Mouse (Mus musculus) layer of hippocampus, adult 18-20 months (tissue): Measurements from ENCODE around the gene Pcbp4. TPM values are rescaled to one million over a fixed set of nuclear protein-coding genes. Genes with fewer than 3 reads are reported as not detected.
"Not testable (repeated sequence)": the region's sequence is repeated elsewhere in the genome, so short reads cannot be mapped to it uniquely, and the experiment has no call there.

Experiments used
- DNase-seq, 2 experiments: peaks; one replicate each; pipeline ENCODE4 v3.0.0; 2022; ENCODE audit warnings: low spot score in 2 of 2
- total RNA-seq, 2 experiments: library from RNA; stranded (reverse); gene quantifications; 2 replicates each; pipeline ENCODE4 v1.2.3; 2021

The Pcbp4 gene
- total RNA-seq, 2 experiments from 2014 or later, result 186 to 198 TPM

DNA sequence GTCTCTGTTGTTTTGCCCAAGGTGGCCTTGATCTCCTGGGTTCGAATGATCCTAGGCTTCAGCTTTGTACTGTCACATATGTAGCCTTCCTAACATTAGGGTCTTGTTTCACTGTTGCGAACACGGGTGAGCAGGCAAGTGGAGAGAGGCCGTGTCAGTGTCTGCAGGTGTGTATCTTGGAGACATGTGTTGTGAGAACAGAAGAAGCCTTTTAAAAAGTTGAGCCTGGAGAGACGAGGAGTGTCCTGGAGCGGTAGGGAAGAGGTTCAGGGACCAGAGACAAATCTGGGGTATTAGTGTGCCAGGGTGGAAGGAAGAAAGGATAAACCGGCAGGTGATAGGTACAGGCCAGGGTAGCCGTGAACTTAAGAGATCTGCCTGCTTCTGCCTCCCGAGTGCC lies 25.0 kb downstream of the Pcbp4 start:
- peak in 1 of 2 experiments; percentile 0 for DNase-seq

DNA sequence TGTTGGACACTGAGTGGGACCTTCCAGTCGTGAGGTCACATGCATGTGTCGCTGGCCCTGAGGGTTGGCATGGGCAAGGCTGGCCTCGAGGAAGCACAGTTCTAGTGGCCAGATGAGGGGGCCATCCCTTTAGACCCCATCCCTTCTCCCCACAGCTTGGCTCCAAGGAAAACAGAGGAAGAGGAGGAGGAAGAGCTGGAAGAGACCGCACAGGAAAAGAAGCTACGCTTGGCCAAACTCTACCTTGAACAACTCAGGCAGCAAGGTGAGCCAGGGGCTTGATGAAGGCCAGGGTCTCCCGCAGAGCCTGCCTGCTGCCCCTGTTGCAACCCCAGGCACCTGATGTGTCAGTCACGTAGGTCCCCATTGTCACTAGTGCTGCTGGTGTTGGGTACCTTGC lies 27.4 kb downstream of the Pcbp4 start:
- DNase-seq, result no peak

DNA sequence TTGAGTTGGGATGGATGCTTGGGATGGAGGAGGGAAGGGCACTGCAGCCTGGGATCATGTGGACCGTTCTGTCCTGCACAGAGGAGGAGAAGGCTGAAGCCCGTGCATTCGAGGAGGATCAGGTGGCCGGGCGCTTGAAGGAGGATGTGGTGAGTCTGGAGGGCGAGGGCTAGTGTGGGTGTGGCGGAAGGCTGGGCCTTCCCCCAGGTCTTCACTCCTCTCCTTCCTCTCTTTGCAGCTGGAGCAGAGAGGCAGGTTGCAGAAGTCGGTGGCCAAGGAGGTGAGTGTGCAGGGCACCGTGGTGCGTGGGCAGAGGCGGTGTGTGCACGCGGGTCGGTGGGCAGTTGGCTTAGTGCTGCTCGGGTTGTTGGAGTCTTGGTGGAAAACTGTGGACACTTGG lies 28.0 kb downstream of the Pcbp4 start:
- DNase-seq, result no peak

DNA sequence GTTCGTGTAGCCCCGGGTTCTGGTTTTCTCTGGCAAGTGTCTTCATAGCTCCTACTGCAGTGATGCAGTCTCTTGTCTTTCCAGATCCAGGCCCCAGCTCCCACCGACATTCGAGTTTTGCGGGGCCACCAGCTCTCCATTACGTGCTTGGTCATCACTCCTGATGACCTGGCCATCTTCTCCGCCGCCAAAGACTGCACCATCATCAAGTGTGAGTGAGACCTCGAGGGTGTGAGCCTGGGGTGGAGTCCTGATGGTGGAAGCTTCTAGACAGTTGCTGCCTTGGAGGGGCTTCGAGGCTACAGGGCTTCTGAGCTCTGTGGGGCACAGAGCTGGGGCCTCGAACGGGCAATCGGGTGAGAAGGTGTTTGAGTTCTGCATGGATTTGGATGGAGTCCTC lies 28.6 kb downstream of the Pcbp4 start:
- DNase-seq, result no peak

DNA sequence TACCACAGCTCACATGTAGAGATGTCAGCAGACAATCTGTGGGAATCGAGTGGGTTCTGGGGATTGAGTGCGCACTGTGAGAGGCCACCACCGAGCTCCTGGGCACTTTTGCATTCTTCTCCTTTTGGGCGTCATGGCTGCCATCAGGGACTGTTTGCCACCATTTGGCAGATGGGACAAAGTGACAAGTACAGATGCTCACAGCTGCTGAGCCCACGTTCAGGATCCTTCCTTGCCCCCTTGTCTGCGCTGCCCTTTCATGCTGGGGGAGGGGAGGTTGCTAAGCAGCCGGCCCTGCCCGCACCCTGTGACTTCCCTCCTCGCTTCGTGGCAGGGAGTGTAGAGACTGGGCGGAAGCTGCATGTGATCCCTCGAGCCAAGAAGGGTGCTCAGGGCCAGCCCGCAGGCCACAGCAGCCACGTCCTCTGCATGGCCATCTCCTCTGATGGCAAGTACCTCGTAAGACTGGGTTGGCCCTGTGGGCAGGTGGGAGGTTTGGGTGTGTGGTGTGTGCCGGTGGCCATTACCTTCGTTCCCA lies 29.6 kb downstream of the Pcbp4 start:
- DNase-seq, result no peak

DNA sequence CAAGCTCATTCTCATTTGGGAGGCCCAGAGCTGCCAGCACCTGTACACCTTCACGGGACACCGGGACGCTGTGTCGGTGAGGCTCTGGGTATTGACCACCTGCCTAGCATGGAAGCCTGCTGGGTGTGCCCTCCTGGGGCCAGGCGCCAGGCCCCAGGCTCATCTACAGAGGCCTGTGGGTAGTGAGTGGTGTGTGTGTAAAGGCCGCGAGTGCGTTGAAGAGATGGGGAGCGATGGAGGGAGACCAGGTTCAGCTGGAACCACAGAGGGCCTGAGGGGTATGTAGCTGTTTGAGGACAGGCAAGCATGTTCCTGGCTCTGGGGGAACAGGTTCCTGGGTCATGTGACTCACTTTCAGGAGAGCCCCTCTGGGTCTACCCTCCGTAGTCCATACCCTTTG lies 30.0 kb downstream of the Pcbp4 start:
- DNase-seq, result no peak

DNA sequence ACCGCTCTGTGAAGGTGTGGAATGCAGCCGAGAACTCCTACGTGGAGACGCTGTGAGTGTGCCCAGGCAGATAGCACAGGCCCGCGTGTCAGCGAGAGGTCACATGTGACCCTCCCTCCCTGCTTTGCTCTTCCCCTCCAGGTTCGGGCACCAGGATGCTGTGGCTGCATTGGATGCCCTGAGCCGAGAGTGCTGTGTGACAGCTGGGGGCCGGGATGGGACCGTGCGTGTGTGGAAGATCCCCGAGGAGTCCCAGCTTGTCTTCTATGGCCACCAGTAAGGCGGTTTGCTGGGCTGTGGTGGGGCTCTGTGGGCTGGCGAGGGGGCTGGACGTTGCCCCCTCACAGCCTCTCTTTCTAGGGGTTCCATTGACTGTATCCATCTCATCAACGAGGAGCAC lies 30.5 kb downstream of the Pcbp4 start:
- no peak for DNase-seq

DNA sequence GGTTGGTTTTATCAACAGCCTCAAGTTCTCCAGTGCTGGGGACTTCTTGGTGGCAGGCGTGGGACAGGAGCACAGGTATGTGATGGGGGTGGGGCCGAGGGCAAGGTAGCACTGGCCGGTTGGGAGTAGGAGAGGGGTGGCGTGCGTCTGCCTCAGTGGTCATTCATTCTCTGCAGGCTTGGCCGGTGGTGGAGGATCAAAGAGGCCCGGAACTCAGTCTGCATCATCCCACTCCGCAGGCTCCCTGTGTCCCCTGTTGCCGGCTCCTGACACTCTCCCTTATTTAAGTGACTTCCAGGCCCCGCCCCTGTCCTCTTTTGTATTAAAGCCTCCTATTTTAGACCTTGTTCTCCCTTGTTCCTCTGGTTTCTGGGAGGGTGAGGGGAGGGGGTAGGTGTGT lies 32.0 kb downstream of the Pcbp4 start:
- DNase-seq, result no peak

DNA sequence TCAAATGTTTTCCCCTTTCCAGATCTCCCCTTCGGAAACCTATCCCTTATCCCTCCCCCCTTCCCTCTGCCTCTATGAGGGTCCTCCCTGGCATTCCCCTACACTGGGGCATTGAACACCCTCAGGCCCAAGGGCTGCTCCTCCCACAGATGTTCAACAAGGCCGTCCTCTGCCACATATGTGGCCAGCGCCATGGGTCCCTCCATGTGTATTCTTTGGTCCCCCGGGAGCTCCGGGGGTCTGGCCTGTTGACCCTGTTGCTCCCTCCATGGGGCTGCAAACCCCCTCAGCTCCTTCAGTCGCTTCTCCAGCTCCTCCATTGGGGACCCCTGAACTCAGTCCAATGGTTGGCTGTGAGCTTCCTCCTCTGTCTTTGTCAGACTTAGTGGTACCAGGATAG lies 34.5 kb downstream of the Pcbp4 start:
- DNase-seq, result not testable (repeated sequence)

DNA sequence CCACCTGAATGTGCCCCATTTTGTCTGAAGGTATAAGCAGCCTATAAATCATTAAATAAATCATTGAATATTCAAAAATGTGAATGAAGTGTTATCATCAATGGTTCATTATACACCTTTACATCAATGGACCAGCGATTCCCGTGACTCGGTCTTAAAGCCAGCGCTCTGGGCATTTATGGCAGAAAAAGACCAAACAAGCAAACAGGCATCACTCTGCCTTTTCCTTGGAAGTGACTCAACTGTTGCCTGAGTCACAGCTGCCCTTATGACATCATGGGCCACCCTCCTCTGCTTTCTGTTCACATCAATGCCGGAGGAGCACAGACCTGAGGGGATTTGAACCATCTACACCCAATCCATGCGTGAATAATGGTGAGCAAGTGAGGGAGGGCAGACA lies 46.6 kb downstream of the Pcbp4 start, which contains the start of gene Iqcf1:
Gene Iqcf1 (plus strand): TSS at position 301 of the 400 bp plus-strand sequence.
- no peak for DNase-seq

DNA sequence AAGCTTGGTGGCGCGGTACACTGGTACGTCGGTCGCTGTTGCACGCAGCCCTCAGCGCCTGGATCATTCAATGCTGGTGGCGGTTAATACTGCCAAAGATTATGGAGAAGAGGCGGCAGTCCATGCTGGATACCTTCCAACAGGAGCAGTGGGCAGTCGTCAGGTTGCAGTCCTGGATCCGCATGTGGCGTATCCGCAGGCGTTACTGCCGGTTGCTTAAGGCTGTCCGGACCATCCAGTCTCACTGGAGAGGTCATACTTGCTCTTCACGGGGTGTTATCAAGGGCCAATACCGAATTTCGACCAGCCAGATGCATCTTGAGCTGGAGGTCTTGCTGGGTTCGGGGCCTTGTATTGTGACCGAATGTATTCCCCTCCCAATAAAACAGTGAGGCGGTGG lies 48.8 kb downstream of the Pcbp4 start:
- no peak for DNase-seq

DNA sequence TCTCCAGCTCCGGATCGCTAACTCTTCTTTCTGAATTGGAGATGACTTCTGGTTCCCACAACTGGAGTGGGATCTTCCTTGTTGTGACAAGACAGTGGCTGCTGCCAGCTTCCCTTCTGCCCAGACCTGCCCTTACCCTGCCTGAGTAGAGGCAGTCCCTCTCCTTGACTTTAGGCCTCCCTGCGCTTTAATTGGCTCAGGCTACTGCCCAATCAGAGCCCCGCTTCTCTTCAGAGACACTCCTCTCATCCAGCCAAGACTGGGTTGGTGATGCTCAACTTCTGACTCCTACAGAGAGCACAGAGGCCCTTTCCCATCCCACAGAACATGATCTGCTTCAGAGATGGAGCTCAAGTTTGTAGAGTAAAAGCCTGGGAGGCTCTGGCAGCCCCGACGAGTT lies 51.2 kb downstream of the Pcbp4 start:
- no peak for DNase-seq

DNA sequence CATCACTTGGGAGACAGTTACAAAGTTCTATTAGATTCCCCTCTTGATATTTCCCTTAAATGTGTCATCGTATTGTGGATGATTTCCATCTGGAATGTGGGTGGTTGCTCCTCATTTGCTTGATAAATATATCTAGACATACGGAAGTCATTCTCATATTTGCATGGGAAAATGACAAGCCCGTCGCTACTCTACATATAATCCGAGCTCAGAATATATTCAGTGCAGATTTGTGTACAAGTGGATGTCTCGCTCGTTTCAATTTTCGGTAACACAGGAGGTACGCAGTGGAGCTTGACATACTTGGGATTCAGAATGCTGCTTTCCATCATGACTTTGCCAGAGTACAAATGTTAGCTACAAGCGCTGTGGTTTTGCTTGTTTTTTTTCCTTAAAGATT lies 56.3 kb downstream of the Pcbp4 start:
- peak; percentile 47 to 77 for DNase-seq

DNA sequence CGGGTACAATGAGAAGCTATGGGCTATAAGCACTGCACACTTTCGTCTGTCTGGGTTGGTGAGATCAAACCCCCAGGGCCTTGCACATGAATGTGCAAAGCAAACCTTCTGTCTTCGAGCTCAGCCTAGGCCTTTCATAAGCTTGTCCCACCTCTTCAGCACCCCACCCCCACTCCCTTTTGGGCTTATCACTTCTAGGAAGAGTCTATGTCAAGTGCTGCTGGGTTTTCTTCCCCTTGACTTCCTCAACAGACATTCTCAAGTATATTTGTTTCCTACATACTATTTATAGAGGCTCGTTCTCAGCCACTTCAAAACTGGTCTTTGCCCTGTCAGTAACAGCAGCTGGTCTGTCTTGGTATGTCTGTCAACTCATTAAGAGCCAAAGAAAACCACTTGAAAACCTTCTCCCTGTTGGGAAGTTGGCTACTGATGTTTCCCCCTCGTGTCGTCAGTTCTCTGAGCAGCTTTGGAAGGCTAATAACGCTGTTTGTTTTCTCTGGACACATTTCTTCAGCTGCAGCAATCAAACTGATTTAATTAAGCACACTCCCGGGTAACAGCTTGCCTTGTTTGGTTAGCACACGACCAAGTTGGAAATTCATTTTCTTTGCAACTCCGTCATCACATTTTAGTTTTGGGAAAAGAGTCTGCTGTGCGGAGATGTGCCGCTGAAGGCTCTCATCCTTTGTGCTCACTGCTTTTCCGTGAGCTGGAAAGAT lies 59.8 kb downstream of the Pcbp4 start:
- peak; percentile 14 to 30 for DNase-seq

DNA sequence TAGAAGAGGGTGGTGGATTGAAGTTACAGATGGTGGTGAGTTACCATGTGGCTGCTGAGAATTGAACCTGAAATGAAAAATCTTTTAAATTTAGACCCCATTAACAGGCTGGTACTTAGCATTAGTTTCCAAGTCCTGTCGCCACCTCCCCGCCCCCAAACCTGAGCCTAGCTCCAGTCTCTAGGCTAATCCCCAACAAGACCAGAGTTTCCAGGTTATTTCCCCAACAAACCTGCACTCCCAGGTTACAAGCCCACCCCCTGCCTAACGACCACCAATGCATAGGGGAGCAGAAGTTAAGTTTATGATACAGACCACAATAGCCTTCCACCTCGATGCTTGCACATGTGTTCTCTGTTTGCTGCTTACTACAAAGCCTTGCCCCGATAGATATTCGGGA lies 60.5 kb downstream of the Pcbp4 start:
- DNase-seq, result no peak

Other genes starting within 250 kb of the Pcbp4 start
- gene Tlr9, start 230.7 kb upstream of the Pcbp4 start, total RNA-seq, result 1 to 10 TPM; 1.0 to 1.5 TPM
- gene Alas1, start 204.6 kb upstream of the Pcbp4 start, total RNA-seq, result 100 to 1,000 TPM; 141 to 144 TPM
- gene Poc1a, start 172.2 kb upstream of the Pcbp4 start, total RNA-seq, result 10 to 100 TPM; 12.5 to 15.4 TPM
- 10 to 100 TPM; 93.0 to 94.6 TPM for gene Dusp7, start 84.7 kb upstream of the Pcbp4 start, total RNA-seq
- 100 to 1,000 TPM; 274 to 289 TPM for gene Rpl29, start 23.8 kb upstream of the Pcbp4 start, total RNA-seq
- 10 to 100 TPM; 14.3 to 16.8 TPM for gene Acy1, start 15.0 kb upstream of the Pcbp4 start, total RNA-seq
- 10 to 100 TPM; 11.6 to 12.2 TPM for gene Abhd14b, start 5.8 kb upstream of the Pcbp4 start, total RNA-seq
- 10 to 100 TPM; 32.1 to 34.9 TPM for gene Abhd14a, start 5.6 kb upstream of the Pcbp4 start, total RNA-seq
- 10 to 100 TPM; 12.4 to 12.7 TPM for gene Gpr62, start 12.6 kb downstream of the Pcbp4 start, total RNA-seq
- gene Rrp9, start 22.7 kb downstream of the Pcbp4 start, total RNA-seq, result 10 to 100 TPM; 28.5 to 29.2 TPM
- 1 to 10 TPM; 3.8 to 5.0 TPM for gene Parp3, start 23.7 kb downstream of the Pcbp4 start, total RNA-seq
- not detected for gene Iqcf1, start 46.7 kb downstream of the Pcbp4 start, total RNA-seq
- not detected for gene Iqcf5, start 61.3 kb downstream of the Pcbp4 start, total RNA-seq
- not detected for gene Iqcf3, start 108.3 kb downstream of the Pcbp4 start, total RNA-seq
- not detected for gene Iqcf4, start 117.7 kb downstream of the Pcbp4 start, total RNA-seq
- gene Iqcf6, start 173.3 kb downstream of the Pcbp4 start, total RNA-seq, result not detected
- gene Grm2, start 202.8 kb downstream of the Pcbp4 start, total RNA-seq, result 10 to 100 TPM; 66.1 to 71.2 TPM
- 10 to 100 TPM; 91.9 to 97.1 TPM for gene Tex264, start 232.6 kb downstream of the Pcbp4 start, total RNA-seq